Mouse (Mus musculus): ENCODE measurements at regions not wholly inside any gene's neighbourhood (a gene's known extent, or its start where the extent isn't known, plus 50 kb on each side); places are given as distances from the start of the nearest gene placed in this dataset.
"Not testable (repeated sequence)": the region's sequence is repeated elsewhere in the genome, so short reads cannot be mapped to it uniquely, and the experiment has no call there.

- 34% methylated on average over 7 of the region's 7 CpGs for WGBS
- no peaks in the 10 kb centered on the region for H3K4me1 ChIP-seq (ENCODE audit: control insufficient read depth in 2 of 2, insufficient read depth in 2 of 2, low read length in 2 of 2)
- no peak overlapping the region for H3K4me3 ChIP-seq (ENCODE audit: control insufficient read depth in 1 of 2, insufficient read depth in 1 of 2, low read depth in 1 of 2, low read length in 2 of 2)
- ATAC-seq (ENCODE audit: insufficient number of reproducible peaks, insufficient read depth, low FRiP score, low read depth) = no peak
- no peaks in the 10 kb centered on the region for H3K36me3 ChIP-seq (ENCODE audit: control insufficient read depth, insufficient read depth, low read length)
- peaks cover 9% of the 10 kb centered on the region; the same call in 1 of the 2 replicates for H3K9me3 ChIP-seq (ENCODE audit: control insufficient read depth, low read length)
- H3K27me3 ChIP-seq (ENCODE audit: control insufficient read depth, insufficient read depth, low read length) = no peaks in the 10 kb centered on the region
- H3K4me2 ChIP-seq (ENCODE audit: low read length) = no peak overlapping the region
- no peak overlapping the region for H3K9ac ChIP-seq (ENCODE audit: low read length)
- H3K27ac ChIP-seq (replicated peaks in 1 of 2; ENCODE audit: control insufficient read depth in 1 of 2, insufficient read depth in 1 of 2, low read depth in 2 of 2, low read length in 2 of 2) = no peak overlapping the region
Observed at GRCm38 (mm10) chr13:85096174-85096573, 93.0 kb upstream of the Ccnh start.

DNA sequence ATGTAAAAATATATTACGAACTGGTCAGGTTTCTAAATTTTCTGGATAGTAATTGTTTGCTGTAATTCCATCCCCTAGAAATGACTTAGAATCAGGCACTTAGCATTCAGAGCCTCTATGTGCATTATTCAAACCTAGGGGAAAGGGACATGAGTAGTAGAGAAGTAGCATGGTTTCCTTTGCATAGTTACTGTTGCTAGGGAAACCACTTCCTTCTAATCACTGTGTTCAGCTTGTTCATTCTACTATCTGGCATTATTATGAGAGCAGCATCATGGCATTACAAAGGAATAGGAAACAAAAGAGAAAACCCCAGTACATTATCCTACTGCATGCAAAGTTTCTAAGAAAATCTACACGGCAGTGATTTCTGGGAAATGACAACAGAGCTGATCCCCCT lies 65.9 kb upstream of the Ccnh start:
- Histone ChIP-seq H3K27me3 (ENCODE audit: control insufficient read depth, insufficient read depth, low read length) (no peaks in the 10 kb centered on the region), H3K36me3 (ENCODE audit: control insufficient read depth, insufficient read depth, low read length) (no peaks in the 10 kb centered on the region), H3K4me3 (ENCODE audit: control insufficient read depth in 1 of 2, insufficient read depth in 1 of 2, low read depth in 1 of 2, low read length in 2 of 2) (no peak overlapping the region), H3K9ac (ENCODE audit: low read length) (no peak overlapping the region), H3K27ac (replicated peaks in 1 of 2; ENCODE audit: control insufficient read depth in 1 of 2, insufficient read depth in 1 of 2, low read depth in 2 of 2, low read length in 2 of 2) (no peak overlapping the region), H3K4me1 (ENCODE audit: control insufficient read depth in 2 of 2, insufficient read depth in 2 of 2, low read length in 2 of 2) (no peaks in the 10 kb centered on the region), H3K4me2 (ENCODE audit: low read length) (no peak overlapping the region), H3K9me3 (ENCODE audit: control insufficient read depth, low read length) (no peaks in the 10 kb centered on the region)
- 83% methylated on average over 2 of the region's 2 CpGs for WGBS
- no peak for ATAC-seq (ENCODE audit: insufficient number of reproducible peaks, insufficient read depth, low FRiP score, low read depth)

- ATAC-seq (ENCODE audit: insufficient number of reproducible peaks, insufficient read depth, low FRiP score, low read depth) = peak; percentile 100
- H3K27ac ChIP-seq (replicated peaks in 1 of 2; ENCODE audit: control insufficient read depth in 1 of 2, insufficient read depth in 1 of 2, low read depth in 2 of 2, low read length in 2 of 2); H3K4me2 ChIP-seq (ENCODE audit: low read length); H3K4me1 ChIP-seq (ENCODE audit: control insufficient read depth in 2 of 2, insufficient read depth in 2 of 2, low read length in 2 of 2); H3K9me3 ChIP-seq (ENCODE audit: control insufficient read depth, low read length); H3K4me3 ChIP-seq (ENCODE audit: control insufficient read depth in 1 of 2, insufficient read depth in 1 of 2, low read depth in 1 of 2, low read length in 2 of 2); H3K9ac ChIP-seq (ENCODE audit: low read length); H3K27me3 ChIP-seq (ENCODE audit: control insufficient read depth, insufficient read depth, low read length); H3K36me3 ChIP-seq (ENCODE audit: control insufficient read depth, insufficient read depth, low read length): not testable (repeated sequence)
- 81% methylated on average over 18 of the region's 18 CpGs for WGBS
Observed at GRCm38 (mm10) chr13:85126573-85127547, 62.3 kb upstream of the Ccnh start.

GRCm38 (mm10) chr13:85127548-85127925 lies 61.7 kb upstream of the Ccnh start:
- Histone ChIP-seq H3K27me3 (ENCODE audit: control insufficient read depth, insufficient read depth, low read length) (no peaks in the 10 kb centered on the region), H3K9ac (ENCODE audit: low read length) (no peak overlapping the region), H3K4me2 (ENCODE audit: low read length) (no peak overlapping the region), H3K4me3 (ENCODE audit: control insufficient read depth in 1 of 2, insufficient read depth in 1 of 2, low read depth in 1 of 2, low read length in 2 of 2) (no peak overlapping the region), H3K36me3 (ENCODE audit: control insufficient read depth, insufficient read depth, low read length) (no peaks in the 10 kb centered on the region), H3K4me1 (ENCODE audit: control insufficient read depth in 2 of 2, insufficient read depth in 2 of 2, low read length in 2 of 2) (no peaks in the 10 kb centered on the region), H3K27ac (replicated peaks in 1 of 2; ENCODE audit: control insufficient read depth in 1 of 2, insufficient read depth in 1 of 2, low read depth in 2 of 2, low read length in 2 of 2) (no peak overlapping the region), H3K9me3 (ENCODE audit: control insufficient read depth, low read length) (no peaks in the 10 kb centered on the region)
- 76% methylated on average over 1 of the region's 1 CpGs for WGBS
- no peak for ATAC-seq (ENCODE audit: insufficient number of reproducible peaks, insufficient read depth, low FRiP score, low read depth)

All from heart, embryonic 14.5 days (tissue).